Mouse (Mus musculus) cerebellum, adult 2 months (tissue): ENCODE data around the gene Garem2. TPM values are rescaled to one million over a fixed set of nuclear protein-coding genes. Genes with fewer than 3 reads are reported as not detected.

Source experiments
- DNase-seq, 2 experiments: peaks; one replicate each; pipeline ENCODE4 v3.0.0; 2021
- H3K27ac ChIP-seq: fragments of 200-500 bp; 2 replicates; pipeline ENCODE4 v1.5.1; 2012; ENCODE audit warnings: low read length, control low read depth, inconsistent platforms; ENCODE audit not compliant: insufficient read depth
- H3K27me3 ChIP-seq: fragments of 200-500 bp; 2 replicates; pipeline ENCODE4 v1.6.1; 2012; ENCODE audit warnings: inconsistent platforms, mild to moderate bottlenecking, low read length, moderate library complexity; ENCODE audit not compliant: control insufficient read depth, insufficient read depth
- H3K4me1 ChIP-seq: fragments of 200-500 bp; 2 replicates; pipeline ENCODE4 v1.6.1; 2011; ENCODE audit warnings: low read length; ENCODE audit not compliant: control insufficient read depth, insufficient read depth
- H3K4me3 ChIP-seq: fragments of 200-500 bp; replicated peaks from 2 replicates; pipeline ENCODE3; 2011; ENCODE audit warnings: mild to moderate bottlenecking, low read depth, low read length, control low read depth; ENCODE audit not compliant: insufficient read depth
- CTCF ChIP-seq: fragments of 200-500 bp; IDR thresholded peaks from 2 replicates; pipeline ENCODE4 v1.5.1; 2011; ENCODE audit warnings: low read depth, mild to moderate bottlenecking, control low read depth, low read length, moderate library complexity, borderline replicate concordance; ENCODE audit not compliant: insufficient read depth
- POLR2A ChIP-seq: fragments of 200-500 bp; IDR thresholded peaks from 2 replicates; pipeline ENCODE4 v1.6.1; 2011; ENCODE audit warnings: low read length, control low read depth, borderline replicate concordance; ENCODE audit not compliant: insufficient read depth
- WGBS: fragments of 180-500 bp; shearing (Covaris S2); methylation state at CpG from one replicate; pipeline ENCODE4 v1.1.7; 2018; 5-methylcytosine and 5-hydroxymethylcytosine counted together
- polyA plus RNA-seq: library from polyadenylated mRNA; depleted of rRNA; stranded (reverse); fragments of >200 nt; gene quantifications from 2 replicates; pipeline ENCODE4 v1.2.3, GENCODE M21; 2012

Gene Garem2
- polyA plus RNA-seq, 1 experiment, result 25.6 TPM

DNA sequence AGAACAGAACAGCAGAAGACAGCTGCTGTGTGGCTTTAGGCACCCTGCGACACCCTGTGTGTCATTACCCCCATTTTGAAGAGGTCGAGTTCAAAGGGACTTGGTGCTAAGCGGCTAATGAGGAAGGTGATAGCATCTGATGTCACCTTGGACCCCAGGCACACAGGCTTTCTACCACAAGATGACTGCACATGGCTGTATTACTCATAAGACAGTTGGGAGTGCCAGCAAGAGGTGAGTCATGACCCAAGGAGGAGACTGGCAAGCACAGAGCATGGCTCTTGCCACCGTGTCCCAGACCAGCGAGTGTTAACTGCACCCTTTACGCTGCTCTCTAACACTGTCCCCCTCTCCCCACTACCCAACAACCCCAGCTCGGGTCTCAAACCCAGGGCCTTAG, 21.8 kb downstream of the Garem2 start:
- no peak overlapping the region for H3K4me3 ChIP-seq
- no peaks in the 10 kb centered on the region for H3K4me1 ChIP-seq
- TF ChIP-seq CTCF (no peak), POLR2A (no peak)
- H3K27ac ChIP-seq, result no peak overlapping the region
- no peaks in the 10 kb centered on the region for H3K27me3 ChIP-seq
- no peak for DNase-seq
- 85% methylated on average over 7 of the region's 7 CpGs for WGBS

DNA sequence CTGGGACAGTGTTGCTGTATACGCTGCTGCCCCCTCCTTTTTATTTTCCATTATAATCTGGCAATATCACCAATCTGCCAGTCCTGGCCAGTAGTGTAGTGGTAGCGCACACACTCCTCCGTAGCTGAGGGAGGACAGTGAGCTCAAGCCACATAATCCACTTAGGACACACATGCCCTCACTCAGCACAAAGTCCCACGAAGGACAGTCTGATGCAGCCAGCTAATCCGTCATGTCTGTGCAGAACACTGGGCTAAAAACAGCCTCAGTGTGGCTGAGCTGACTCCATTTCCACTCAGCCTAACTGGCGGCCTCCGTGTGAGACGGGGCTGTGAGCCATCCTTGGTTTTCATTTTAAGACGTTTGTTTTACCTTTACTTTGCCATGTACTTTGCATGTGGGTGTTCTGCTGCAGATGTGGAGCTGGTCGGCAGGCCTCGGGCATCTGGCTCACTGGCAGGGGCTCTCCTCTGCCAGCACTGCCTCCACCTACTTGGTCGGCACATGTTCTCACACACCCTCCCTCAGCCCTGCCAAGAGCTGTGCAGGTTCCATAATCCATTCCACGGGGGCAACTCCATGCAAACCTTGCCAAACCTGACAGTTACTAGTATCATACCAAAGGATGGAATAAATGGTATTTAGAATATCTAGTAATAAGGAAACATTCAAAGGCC, 23.1 kb downstream of the Garem2 start:
- TF ChIP-seq POLR2A (no peak), CTCF (no peak)
- 77% methylated on average over 13 of the region's 13 CpGs for WGBS
- H3K4me1 ChIP-seq, result no peaks in the 10 kb centered on the region
- no peak overlapping the region for H3K27ac ChIP-seq
- no peak overlapping the region for H3K4me3 ChIP-seq
- DNase-seq, result no peak
- H3K27me3 ChIP-seq, result no peaks in the 10 kb centered on the region

DNA sequence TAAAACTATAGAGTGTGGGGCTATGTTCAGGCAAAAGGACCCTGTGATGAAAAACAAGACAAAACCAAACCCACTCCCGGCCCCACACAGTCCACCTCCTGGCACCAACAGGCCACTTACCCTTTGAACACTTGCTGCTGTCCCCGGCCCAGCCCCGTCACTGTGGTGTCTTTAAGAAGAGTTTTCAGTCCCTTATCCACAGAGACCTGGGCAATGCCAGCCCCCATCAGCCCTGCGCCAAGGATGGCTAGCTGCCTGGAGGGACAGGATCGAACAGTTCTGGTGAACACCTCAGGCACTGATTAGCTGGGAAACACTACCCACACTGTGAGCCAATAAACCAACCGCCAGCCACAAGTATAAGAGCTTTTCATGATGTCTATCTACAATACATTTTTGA, 23.7 kb downstream of the Garem2 start:
- Histone ChIP-seq H3K4me3 (no peak overlapping the region), H3K27me3 (no peaks in the 10 kb centered on the region), H3K4me1 (no peaks in the 10 kb centered on the region), H3K27ac (no peak overlapping the region)
- WGBS, result 76% methylated on average over 6 of the region's 6 CpGs
- no peak for TF ChIP-seq POLR2A
- no peak for TF ChIP-seq CTCF
- no peak for DNase-seq

DNA sequence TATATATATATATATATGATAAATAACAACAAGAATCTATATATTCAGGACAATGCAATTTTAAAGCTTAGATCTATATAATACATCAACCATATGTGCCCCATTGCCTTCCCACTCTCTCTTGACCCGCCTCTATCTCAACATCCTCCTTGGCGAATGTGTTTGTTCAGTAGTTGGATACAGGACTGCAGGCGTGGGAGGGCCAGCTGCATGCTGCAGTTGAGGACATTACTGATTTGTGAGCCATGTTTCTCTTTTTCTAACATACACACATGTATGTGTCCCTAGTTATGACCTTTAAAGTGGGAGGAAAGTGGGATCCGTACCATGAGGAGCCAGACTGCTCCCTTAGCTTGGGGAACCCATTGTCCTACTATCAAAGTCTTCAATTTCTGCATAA, 26.3 kb downstream of the Garem2 start:
- Histone ChIP-seq H3K4me1 (no peaks in the 10 kb centered on the region), H3K27me3 (no peaks in the 10 kb centered on the region), H3K27ac (no peak overlapping the region), H3K4me3 (no peak overlapping the region)
- DNase-seq, result no peak
- TF ChIP-seq CTCF (no peak), POLR2A (no peak)
- WGBS, result 94% methylated on average over 4 of the region's 4 CpGs

DNA sequence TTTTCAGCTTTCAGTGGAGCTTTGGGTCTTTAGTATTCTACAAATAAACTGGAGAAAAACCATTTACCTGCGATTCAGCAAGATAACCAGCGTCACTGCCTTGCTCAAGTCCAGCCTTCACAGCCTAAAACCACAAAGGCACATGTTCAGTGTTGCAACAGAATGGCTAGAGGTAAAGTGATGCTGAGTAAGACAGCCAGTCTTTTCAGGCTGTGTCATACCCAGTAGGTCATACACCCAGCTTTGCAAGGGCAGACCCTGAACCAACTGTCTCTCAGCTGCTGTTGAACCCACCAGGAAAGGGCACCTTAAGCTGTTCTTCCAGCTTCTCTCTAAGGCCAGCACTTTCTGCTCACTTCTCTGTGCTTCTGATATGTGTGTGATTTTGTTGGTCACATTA, 27.2 kb downstream of the Garem2 start:
- WGBS, result 97% methylated on average over 2 of the region's 2 CpGs
- Histone ChIP-seq H3K27me3 (no peaks in the 10 kb centered on the region), H3K27ac (no peak overlapping the region), H3K4me3 (no peak overlapping the region), H3K4me1 (no peaks in the 10 kb centered on the region)
- no peak for DNase-seq
- TF ChIP-seq CTCF, result no peak
- no peak for TF ChIP-seq POLR2A

DNA sequence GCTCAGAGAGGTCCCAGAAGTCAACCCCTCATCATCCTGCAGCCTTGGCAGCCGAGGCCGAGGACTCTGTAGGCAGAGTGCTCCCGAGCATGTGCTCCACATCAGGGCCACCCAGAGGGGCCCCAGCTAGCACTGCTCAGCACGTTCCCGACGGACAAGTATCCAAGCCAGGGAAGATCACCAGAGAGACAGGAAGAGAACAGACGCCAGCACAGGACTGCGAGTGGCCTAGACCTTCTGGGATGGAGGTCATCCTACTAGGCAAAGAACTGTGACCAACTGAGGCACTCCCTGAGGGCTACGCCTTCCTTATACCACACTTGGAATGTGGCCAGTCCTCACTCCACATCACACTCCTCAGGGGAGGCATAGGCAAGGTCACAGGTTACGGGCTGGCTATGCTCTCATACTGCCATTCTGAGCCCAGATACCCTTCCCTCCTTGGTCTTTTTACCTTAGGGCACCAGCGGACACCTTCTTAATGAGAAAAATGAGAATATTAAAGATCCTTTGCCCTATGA, 30.8 kb downstream of the Garem2 start:
- H3K27ac ChIP-seq, result no peak overlapping the region
- no peaks in the 10 kb centered on the region for H3K4me1 ChIP-seq
- no peak for DNase-seq
- H3K4me3 ChIP-seq, result no peak overlapping the region
- no peaks in the 10 kb centered on the region for H3K27me3 ChIP-seq
- 85% methylated on average over 11 of the region's 11 CpGs for WGBS
- no peak for TF ChIP-seq CTCF
- TF ChIP-seq POLR2A, result no peak

DNA sequence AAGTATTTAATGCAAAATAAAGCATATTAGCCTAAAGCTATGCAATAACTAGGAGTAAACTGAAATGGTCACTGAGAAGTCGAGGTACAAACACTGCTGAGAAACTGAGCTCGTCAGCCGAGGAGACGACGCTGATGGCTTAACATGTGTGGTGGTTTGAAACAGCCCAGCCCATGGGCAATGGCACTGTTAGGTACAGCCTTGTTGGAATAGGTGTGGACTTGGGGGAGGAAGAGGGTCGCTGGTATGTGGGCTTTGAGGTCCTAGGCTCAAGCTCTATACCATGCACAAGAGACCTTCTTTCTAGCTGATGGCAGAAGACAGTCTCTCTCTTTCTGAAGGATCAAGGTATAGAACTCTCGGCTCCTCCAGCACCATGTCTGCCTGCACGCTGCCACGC, 32.3 kb downstream of the Garem2 start:
- Histone ChIP-seq H3K4me1 (no peaks in the 10 kb centered on the region), H3K27me3 (no peaks in the 10 kb centered on the region), H3K27ac (no peak overlapping the region), H3K4me3 (no peak overlapping the region)
- 91% methylated on average over 9 of the region's 9 CpGs for WGBS
- TF ChIP-seq CTCF (no peak), POLR2A (no peak)
- DNase-seq, result no peak

DNA sequence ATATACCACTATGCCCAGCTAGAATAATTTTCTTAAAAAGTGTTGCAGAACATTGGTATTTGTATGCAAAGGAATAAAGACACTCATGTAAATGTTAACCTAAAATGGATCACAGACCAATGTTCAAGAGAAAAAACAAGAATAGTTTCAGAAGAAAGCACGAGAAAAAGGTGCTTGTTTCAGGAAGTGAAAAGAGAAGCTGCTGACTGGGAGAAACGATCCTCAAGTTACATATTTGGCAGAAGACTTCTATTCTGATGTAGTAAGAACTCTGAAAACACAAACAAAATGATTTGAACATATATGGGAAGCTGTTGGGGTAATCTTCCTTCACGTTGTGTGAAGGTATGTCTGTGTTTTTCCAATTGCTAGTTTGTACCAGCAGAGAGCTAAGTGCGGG, 33.2 kb downstream of the Garem2 start:
- TF ChIP-seq CTCF, result no peak
- TF ChIP-seq POLR2A, result no peak
- no peaks in the 10 kb centered on the region for H3K27me3 ChIP-seq
- H3K27ac ChIP-seq, result no peak overlapping the region
- DNase-seq, result no peak
- H3K4me3 ChIP-seq, result no peak overlapping the region
- H3K4me1 ChIP-seq, result no peaks in the 10 kb centered on the region
- 88% methylated on average over 4 of the region's 4 CpGs for WGBS

DNA sequence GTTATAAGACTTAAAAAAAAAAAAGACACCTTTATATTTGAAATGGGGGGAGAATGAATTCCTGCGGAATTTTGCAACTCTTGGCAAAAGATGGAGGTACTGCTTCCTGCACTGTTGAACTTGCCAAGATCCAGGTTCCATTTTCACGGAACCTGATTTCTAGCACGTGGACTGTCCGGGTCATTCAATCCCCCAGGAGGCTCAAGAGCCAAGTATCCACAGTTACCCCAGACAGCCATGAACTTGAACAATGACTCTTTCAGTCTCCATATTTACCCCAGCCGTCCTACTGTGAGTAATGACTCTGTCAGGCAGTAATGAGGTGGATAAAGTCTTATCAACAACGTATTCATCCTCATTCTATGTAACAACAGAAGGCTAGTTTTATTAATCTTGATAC, 41.6 kb downstream of the Garem2 start:
- H3K27ac ChIP-seq, result no peak overlapping the region
- no peaks in the 10 kb centered on the region for H3K4me1 ChIP-seq
- H3K27me3 ChIP-seq, result no peaks in the 10 kb centered on the region
- TF ChIP-seq POLR2A, result no peak
- TF ChIP-seq CTCF, result no peak
- 44% methylated on average over 6 of the region's 6 CpGs for whole genome bisulfite sequencing
- no peak for DNase-seq
- H3K4me3 ChIP-seq, result no peak overlapping the region
